Mouse (Mus musculus): ENCODE results near the gene Dnmt3a.

DNA sequence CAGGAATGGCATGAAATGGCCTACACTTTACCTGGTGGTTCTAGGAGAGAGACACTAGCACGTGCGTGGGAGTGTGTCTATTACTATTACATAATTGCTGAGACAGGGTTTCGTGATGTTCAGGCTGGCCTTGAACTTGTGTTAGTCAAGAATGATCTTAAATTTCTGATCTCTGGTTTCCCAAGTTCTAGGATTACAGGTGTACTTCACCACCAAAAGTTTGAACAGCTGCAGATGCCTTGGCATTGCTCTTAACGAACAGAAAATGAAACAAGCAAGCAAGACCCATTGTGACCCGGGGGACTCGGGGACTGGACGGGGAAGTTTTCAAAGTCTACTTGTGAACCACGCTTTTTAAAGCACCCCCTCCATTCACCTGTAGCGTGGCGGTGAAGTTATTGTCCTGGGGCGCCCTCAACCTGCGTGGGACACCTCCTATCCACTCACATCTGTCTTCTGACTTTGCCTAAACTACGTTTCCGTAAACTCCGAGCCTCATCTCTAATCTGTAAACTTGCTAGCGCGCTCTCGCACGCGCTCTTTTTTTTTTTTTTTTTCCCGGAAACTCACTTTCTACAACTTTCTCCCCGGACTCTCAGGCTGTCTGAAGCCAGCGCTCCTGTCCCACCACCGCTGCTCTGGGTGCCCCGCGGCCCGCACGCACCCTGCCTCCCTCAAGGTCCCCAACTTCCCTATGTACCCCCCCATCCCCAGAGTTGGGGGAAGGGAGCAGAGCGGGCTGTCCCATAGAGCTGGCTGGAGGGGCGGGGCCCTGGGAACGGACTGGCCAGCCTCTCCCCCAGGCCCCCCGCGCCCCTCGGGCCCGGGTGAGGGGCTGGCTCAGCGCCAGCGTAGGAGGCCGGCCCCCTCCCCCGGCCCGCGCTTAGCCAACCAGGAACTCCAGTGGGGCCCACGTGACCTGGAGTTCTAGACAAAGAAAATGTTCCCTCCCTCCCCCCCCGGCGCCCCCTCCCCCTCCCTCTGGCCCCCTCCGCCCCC is 85.2 kb downstream of the Dnmt3a start:
- TF ChIP-seq POLR2A (IDR thresholded peaks at IDR 0.05; ENCODE audit: low read depth, low read length) (no peak), CTCF (conservative IDR thresholded peaks at IDR 0.05; ENCODE audit: insufficient read depth, insufficient read length, low read depth, low read length) (no peak)
